Mouse (Mus musculus): Measurements from ENCODE around the gene 9130008F23Rik. TPM values are rescaled to one million over a fixed set of nuclear protein-coding genes. Genes with fewer than 3 reads are reported as not detected.

9130008F23Rik gene
- polyA plus RNA-seq, 1 experiment from 2014 or later = 7.2 TPM

DNA sequence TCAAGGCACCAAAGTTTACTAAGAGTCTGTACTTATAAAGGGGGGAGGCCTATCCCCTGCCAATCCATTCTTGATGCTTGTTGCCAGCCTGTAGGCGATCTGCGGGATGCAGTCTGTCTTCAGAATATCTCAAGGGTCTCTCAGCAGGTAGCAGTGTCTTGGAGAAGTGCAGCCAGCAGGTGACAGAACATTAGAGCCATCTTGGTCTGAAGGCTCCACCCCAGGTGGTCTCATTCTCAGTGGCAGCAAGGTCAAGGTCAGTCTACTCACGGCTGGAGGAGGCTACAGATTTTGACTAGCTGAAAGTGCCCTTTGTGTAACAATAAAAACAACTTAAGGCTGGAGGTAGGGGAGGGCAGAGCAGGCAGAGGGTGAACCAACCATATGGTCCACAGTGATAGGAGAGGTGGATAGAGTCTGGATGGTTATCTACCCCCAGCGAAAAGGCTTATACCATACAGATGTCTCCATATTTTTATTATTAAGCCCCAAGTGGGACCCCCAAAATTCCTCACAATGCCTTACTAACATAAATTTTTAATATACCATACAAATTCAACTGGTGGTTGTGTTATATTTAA, 19.5 kb upstream of the 9130008F23Rik start:
- H3K9ac ChIP-seq (ENCODE audit: low read depth, low read length) = no peak overlapping the region
- H3K9me3 ChIP-seq (ENCODE audit: control insufficient read depth) = no peaks in the 10 kb centered on the region
- H3K4me2 ChIP-seq (replicated peaks; ENCODE audit: low read depth) = no peak overlapping the region
- no peaks in the 10 kb centered on the region for H3K27me3 ChIP-seq (replicated peaks; ENCODE audit: control insufficient read depth, insufficient read depth, low read length)
- 63% methylated on average over 4 of the region's 4 CpGs for WGBS
- no peak overlapping the region for H3K27ac ChIP-seq (ENCODE audit: low read depth, low read length)
- no peaks in the 10 kb centered on the region for H3K36me3 ChIP-seq (ENCODE audit: control insufficient read depth, insufficient read depth)
- no peak for TF ChIP-seq CTCF (IDR thresholded peaks at IDR 0.05; ENCODE audit: low read depth)
- no peaks in the 10 kb centered on the region for H3K4me1 ChIP-seq (replicated peaks; ENCODE audit: control insufficient read depth, insufficient read depth, low read length)
- no peak for ATAC-seq
- H3K4me3 ChIP-seq (ENCODE audit: low read depth, low read length) = no peak overlapping the region

DNA sequence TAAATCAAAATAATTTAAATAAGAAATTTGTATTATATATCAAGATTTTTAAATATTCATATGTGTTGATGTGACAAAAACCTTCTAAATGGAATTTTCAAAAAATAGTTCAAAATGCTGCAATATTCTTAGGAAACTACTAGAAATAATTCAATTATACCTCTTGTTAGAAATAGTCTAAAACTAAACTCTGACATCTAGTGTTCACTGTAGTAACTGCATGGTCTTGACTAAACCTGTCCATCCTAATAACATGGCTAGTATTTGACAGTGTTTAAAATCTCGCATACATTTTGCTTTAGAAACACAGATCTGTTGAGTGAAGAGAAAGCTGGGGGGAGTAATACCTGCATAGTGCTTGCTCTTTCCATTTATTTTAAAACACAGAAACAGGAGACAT, 16.5 kb upstream of the 9130008F23Rik start:
- ATAC-seq = no peak
- Histone ChIP-seq H3K27ac (ENCODE audit: low read depth, low read length) (no peak overlapping the region), H3K4me2 (replicated peaks; ENCODE audit: low read depth) (no peak overlapping the region), H3K9me3 (ENCODE audit: control insufficient read depth) (no peaks in the 10 kb centered on the region), H3K9ac (ENCODE audit: low read depth, low read length) (no peak overlapping the region), H3K4me3 (ENCODE audit: low read depth, low read length) (no peak overlapping the region), H3K4me1 (replicated peaks; ENCODE audit: control insufficient read depth, insufficient read depth, low read length) (no peaks in the 10 kb centered on the region), H3K36me3 (ENCODE audit: control insufficient read depth, insufficient read depth) (no peaks in the 10 kb centered on the region), H3K27me3 (replicated peaks; ENCODE audit: control insufficient read depth, insufficient read depth, low read length) (no peaks in the 10 kb centered on the region)
- 64% methylated on average over 1 of the region's 1 CpGs for WGBS
- TF ChIP-seq CTCF (IDR thresholded peaks at IDR 0.05; ENCODE audit: low read depth) = peak; percentile 73

DNA sequence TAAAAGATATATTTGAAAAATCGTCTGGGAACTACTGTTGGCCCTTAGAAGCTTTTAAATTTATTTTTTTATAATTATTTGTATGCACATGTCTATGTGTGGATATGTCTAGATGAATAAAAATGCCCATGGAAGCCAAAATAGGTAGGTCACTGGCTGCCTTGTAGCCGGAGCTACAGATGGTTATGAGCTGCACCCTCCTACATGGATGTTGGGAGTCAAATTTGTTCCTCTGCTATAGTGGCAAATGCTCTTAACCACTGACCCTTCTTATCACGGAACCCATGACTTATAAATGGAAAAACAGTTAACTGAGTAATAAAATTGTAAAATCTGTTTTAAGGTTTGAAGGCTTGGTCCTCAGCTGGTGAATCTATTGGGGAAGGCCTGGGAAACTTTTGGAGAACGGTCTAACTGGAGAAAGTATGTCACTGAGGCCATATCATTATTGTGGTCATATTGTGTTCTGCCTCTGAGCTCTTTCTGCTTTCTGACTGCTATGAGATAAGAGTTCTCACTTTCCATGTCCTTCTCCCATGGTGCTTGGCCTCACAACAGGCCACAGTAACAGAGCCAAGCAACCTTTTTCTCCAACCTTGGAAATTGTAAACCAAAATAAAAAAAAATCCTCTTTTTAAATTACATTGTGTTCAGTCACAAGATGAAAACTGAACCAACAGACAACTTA, 7.6 kb upstream of the 9130008F23Rik start:
- H3K4me3 ChIP-seq (ENCODE audit: low read depth, low read length) = no peak overlapping the region
- no peak for ATAC-seq
- no peak overlapping the region for H3K9ac ChIP-seq (ENCODE audit: low read depth, low read length)
- no peaks in the 10 kb centered on the region for H3K9me3 ChIP-seq (ENCODE audit: control insufficient read depth)
- no peak overlapping the region for H3K27ac ChIP-seq (ENCODE audit: low read depth, low read length)
- H3K4me1 ChIP-seq (replicated peaks; ENCODE audit: control insufficient read depth, insufficient read depth, low read length) = no peaks in the 10 kb centered on the region
- H3K4me2 ChIP-seq (replicated peaks; ENCODE audit: low read depth) = no peak overlapping the region
- no peaks in the 10 kb centered on the region for H3K27me3 ChIP-seq (replicated peaks; ENCODE audit: control insufficient read depth, insufficient read depth, low read length)
- WGBS = 65% methylated on average over 4 of the region's 4 CpGs
- TF ChIP-seq CTCF (IDR thresholded peaks at IDR 0.05; ENCODE audit: low read depth) = no peak
- H3K36me3 ChIP-seq (ENCODE audit: control insufficient read depth, insufficient read depth) = no peaks in the 10 kb centered on the region

DNA sequence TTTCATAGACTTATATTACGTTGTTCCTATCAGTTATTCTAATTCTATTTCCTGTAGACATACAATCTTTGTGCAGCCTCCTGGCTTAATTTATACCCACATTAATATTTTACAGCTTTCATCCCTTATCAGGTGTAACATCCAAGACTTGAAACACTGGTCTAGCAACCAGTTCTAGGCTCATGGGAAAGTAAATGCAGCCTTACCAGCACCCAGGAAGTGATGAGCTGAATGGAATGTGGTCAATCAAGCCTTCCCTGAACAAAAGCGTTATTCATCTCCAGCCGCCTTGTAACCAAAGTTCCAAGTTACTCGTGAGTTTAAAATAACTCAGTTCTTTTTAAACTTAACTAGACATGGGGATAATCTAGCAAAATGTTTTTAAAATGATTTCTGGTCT, 4.8 kb upstream of the 9130008F23Rik start:
- Histone ChIP-seq H3K4me1 (replicated peaks; ENCODE audit: control insufficient read depth, insufficient read depth, low read length) (no peaks in the 10 kb centered on the region), H3K36me3 (ENCODE audit: control insufficient read depth, insufficient read depth) (no peaks in the 10 kb centered on the region), H3K4me3 (ENCODE audit: low read depth, low read length) (no peak overlapping the region), H3K4me2 (replicated peaks; ENCODE audit: low read depth) (no peak overlapping the region), H3K27me3 (replicated peaks; ENCODE audit: control insufficient read depth, insufficient read depth, low read length) (no peaks in the 10 kb centered on the region), H3K9ac (ENCODE audit: low read depth, low read length) (no peak overlapping the region), H3K27ac (ENCODE audit: low read depth, low read length) (no peak overlapping the region), H3K9me3 (ENCODE audit: control insufficient read depth) (no peaks in the 10 kb centered on the region)
- 39% methylated on average over 4 of the region's 4 CpGs for WGBS
- ATAC-seq = no peak
- no peak for TF ChIP-seq CTCF (IDR thresholded peaks at IDR 0.05; ENCODE audit: low read depth)

DNA sequence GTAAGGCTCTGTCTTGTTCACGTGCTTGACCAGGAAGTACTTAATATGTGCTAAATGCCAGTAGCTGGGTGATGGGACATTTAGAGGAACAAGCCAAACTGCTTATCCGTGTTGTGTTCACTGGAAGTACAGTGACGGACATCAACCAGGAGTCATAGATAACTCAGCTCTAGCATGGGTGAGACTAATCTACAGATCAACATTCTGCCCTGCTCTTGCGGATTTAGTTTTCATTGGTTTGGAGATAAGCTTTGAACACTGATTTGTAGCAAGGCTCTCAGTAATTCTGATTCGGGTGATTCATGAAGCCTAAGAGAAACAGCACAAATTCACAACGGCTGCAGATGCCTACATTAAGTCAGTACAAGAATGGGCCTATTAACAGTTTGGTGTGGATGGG, 1.8 kb upstream of the 9130008F23Rik start:
- no peaks in the 10 kb centered on the region; the same call in 1 of the 2 replicates for H3K4me1 ChIP-seq (replicated peaks; ENCODE audit: control insufficient read depth, insufficient read depth, low read length)
- no peaks in the 10 kb centered on the region for H3K9me3 ChIP-seq (ENCODE audit: control insufficient read depth)
- WGBS = 61% methylated on average over 6 of the region's 6 CpGs
- TF ChIP-seq CTCF (IDR thresholded peaks at IDR 0.05; ENCODE audit: low read depth) = no peak
- no peak overlapping the region for H3K27ac ChIP-seq (ENCODE audit: low read depth, low read length)
- H3K4me2 ChIP-seq (replicated peaks; ENCODE audit: low read depth) = no peak overlapping the region
- H3K4me3 ChIP-seq (ENCODE audit: low read depth, low read length) = no peak overlapping the region
- no peaks in the 10 kb centered on the region for H3K36me3 ChIP-seq (ENCODE audit: control insufficient read depth, insufficient read depth)
- no peak overlapping the region for H3K9ac ChIP-seq (ENCODE audit: low read depth, low read length)
- no peak for ATAC-seq
- H3K27me3 ChIP-seq (replicated peaks; ENCODE audit: control insufficient read depth, insufficient read depth, low read length) = no peaks in the 10 kb centered on the region

DNA sequence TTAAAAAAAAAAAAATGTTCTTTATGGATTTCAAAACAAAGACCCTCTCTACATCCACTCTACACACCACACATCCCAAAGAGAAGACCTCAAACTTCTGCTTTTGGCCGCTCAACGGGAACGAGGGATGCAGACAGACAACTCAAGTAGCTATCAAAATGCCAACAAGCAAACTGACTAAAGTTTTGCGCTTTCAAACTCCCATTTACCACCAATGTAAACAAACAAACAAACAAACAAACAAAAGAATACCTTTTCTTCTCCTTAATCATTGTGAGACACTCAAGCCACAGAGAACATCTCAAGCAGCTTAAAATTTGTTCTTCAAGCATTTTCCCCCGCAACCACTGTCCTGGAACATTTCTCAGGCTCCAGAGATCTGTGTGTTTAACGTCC, 833 bp downstream of the 9130008F23Rik start:
- H3K9me3 ChIP-seq (ENCODE audit: control insufficient read depth) = no peaks in the 10 kb centered on the region
- peak overlapping the region; percentile 73 for H3K9ac ChIP-seq (ENCODE audit: low read depth, low read length)
- no peaks in the 10 kb centered on the region for H3K36me3 ChIP-seq (ENCODE audit: control insufficient read depth, insufficient read depth)
- no peak for ATAC-seq
- no peaks in the 10 kb centered on the region for H3K27me3 ChIP-seq (replicated peaks; ENCODE audit: control insufficient read depth, insufficient read depth, low read length)
- no peak for TF ChIP-seq CTCF (IDR thresholded peaks at IDR 0.05; ENCODE audit: low read depth)
- H3K27ac ChIP-seq (ENCODE audit: low read depth, low read length) = peak overlapping the region; percentile 73; the same call in 1 of the 2 replicates
- H3K4me2 ChIP-seq (replicated peaks; ENCODE audit: low read depth) = peak overlapping the region; percentile 83
- WGBS = 5% methylated on average over 6 of the region's 6 CpGs
- peak overlapping the region; percentile 81 for H3K4me3 ChIP-seq (ENCODE audit: low read depth, low read length)
- H3K4me1 ChIP-seq (replicated peaks; ENCODE audit: control insufficient read depth, insufficient read depth, low read length) = no peaks in the 10 kb centered on the region; the same call in 1 of the 2 replicates

Data from intestine, postnatal 0 days (tissue).